Mouse (Mus musculus): ENCODE data around the gene Fcgr1. TPM values are rescaled to one million over a fixed set of nuclear protein-coding genes. Genes with fewer than 3 reads are reported as not detected.
A peak's percentile ranks its signal among the peaks of the same experiment; 100 is the strongest.
"Not testable (repeated sequence)": the region's sequence is repeated elsewhere in the genome, so short reads cannot be mapped to it uniquely, and the experiment has no call there.

Fcgr1 gene
- total and polyA plus RNA-seq, 2 experiments from 2014 or later = 2.4 to 2.6 TPM

DNA sequence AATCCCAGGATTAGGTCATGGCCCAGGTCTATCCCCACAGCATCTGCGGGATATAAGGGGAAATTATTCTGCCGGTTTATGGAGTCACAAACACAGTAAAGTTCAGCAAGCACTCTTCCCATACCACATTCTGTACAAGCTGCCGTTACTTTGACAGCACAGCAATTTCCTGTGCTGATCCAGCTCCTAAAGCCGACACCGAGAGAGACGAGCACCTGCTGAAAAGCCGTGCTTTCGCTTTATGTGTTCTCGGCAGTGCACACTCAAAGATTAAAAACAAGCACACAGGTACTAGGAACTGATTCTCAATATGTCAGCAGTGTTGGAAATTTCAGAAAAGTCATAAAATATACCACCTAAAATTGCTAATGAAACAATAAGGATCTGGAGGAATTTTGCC is 12.7 kb upstream of the Fcgr1 start:
- WGBS = 76% methylated on average over 9 of the region's 9 CpGs
- no peaks in the 10 kb centered on the region for H3K9me3 ChIP-seq (ENCODE audit: low read length)
- no peaks in the 10 kb centered on the region for H3K27me3 ChIP-seq (ENCODE audit: insufficient read depth, low read length)
- ATAC-seq (no peak), DNase-seq (ENCODE audit: low spot score) (no peak)
- H3K4me1 ChIP-seq (ENCODE audit: insufficient read depth, low read length) = no peaks in the 10 kb centered on the region
- H3K27ac ChIP-seq = no peak overlapping the region
- TF ChIP-seq CTCF (IDR thresholded peaks at IDR 0.05; ENCODE audit: low read depth) = no peak
- no peaks in the 10 kb centered on the region for H3K36me3 ChIP-seq (ENCODE audit: insufficient read depth, low read length)
- no peak overlapping the region for H3K9ac ChIP-seq (replicated peaks; ENCODE audit: low read length)
- H3K4me2 ChIP-seq (ENCODE audit: low read depth, low read length) = no peak overlapping the region
- no peak overlapping the region for H3K4me3 ChIP-seq (ENCODE audit: low read length)

GRCm38 (mm10) chr3:96302076-96302475 is 8.3 kb upstream of the Fcgr1 start:
- DNase-seq (ENCODE audit: low spot score) (no peak), ATAC-seq (no peak)
- 86% methylated on average over 5 of the region's 5 CpGs for WGBS
- no peaks in the 10 kb centered on the region for H3K4me1 ChIP-seq (ENCODE audit: insufficient read depth, low read length)
- no peak overlapping the region for H3K9ac ChIP-seq (replicated peaks; ENCODE audit: low read length)
- TF ChIP-seq CTCF (IDR thresholded peaks at IDR 0.05; ENCODE audit: low read depth) = no peak
- H3K36me3 ChIP-seq (ENCODE audit: insufficient read depth, low read length) = no peaks in the 10 kb centered on the region
- no peak overlapping the region for H3K27ac ChIP-seq
- H3K9me3 ChIP-seq (ENCODE audit: low read length) = no peaks in the 10 kb centered on the region
- no peak overlapping the region for H3K4me2 ChIP-seq (ENCODE audit: low read depth, low read length)
- no peaks in the 10 kb centered on the region for H3K27me3 ChIP-seq (ENCODE audit: insufficient read depth, low read length)
- H3K4me3 ChIP-seq (ENCODE audit: low read length) = no peak overlapping the region

DNA sequence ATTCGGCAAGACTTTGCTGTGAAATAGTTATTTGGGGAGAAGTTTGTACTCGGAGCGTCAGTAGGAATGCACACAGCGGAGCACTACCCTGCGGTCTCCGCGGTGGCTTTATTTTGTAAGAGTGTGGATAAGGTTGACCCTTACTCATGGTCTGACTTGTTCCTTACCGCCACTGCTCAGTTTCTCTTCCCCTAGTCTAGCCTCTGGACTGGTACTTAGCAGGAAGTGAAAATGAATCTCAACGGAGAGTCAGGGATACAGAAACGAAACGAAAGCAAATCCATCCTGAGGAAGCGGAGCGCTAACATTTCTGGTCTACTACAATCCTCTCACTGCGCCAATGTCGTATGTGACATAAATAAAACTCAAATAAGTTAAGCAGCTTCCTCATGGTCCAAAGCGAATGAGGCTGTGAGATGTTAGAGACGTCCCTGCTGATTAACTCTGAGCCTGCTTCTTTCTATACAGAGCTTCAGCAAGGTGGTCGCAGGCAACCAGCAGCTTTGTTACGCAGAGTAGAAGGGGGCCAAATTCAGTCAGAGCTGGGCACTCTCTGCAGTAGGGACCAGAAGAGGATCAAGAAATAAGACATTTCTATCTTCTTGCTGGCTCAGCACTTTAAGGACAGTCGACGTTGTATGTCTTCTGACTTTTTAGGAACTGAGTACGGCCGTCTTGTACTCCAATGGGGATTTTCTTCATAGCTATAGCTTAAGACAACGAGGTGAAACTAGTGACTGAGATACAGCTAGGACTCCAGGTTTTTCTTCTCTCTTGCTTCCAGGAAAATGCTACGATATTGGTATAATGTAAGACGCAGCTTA is 7.1 kb upstream of the Fcgr1 start:
- Histone ChIP-seq H3K27ac (no peak overlapping the region), H3K4me1 (ENCODE audit: insufficient read depth, low read length) (no peaks in the 10 kb centered on the region), H3K9ac (replicated peaks; ENCODE audit: low read length) (no peak overlapping the region), H3K27me3 (ENCODE audit: insufficient read depth, low read length) (no peaks in the 10 kb centered on the region), H3K4me2 (ENCODE audit: low read depth, low read length) (peak overlapping the region; percentile 13; the same call in 1 of the 2 replicates), H3K4me3 (ENCODE audit: low read length) (no peak overlapping the region), H3K9me3 (ENCODE audit: low read length) (no peaks in the 10 kb centered on the region), H3K36me3 (ENCODE audit: insufficient read depth, low read length) (no peaks in the 10 kb centered on the region)
- ATAC-seq = no peak
- WGBS = 73% methylated on average over 26 of the region's 26 CpGs
- no peak for DNase-seq (ENCODE audit: low spot score)
- no peak for TF ChIP-seq CTCF (IDR thresholded peaks at IDR 0.05; ENCODE audit: low read depth)

DNA sequence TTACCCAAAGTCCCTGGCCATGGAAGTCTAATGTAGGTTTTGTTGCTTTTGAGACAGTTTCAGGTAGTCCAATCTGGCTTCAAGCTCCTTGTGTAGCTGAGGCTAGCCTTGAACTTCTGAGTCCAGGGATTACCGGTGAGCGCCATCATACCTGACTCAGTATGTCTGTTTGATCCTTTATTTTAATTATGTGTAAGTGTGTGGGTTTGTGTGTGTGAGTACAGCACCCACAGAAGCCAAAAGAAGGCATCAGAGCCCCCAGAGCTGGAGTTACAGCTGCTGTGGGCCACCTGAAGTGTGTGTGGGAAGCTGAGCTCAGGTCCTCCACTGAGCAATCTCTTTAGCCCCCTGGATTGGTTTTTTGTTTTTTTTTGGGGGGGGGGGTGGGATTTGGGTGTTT is 5.8 kb upstream of the Fcgr1 start:
- Histone ChIP-seq H3K27ac (no peak overlapping the region), H3K4me3 (ENCODE audit: low read length) (no peak overlapping the region), H3K4me2 (ENCODE audit: low read depth, low read length) (no peak overlapping the region), H3K36me3 (ENCODE audit: insufficient read depth, low read length) (no peaks in the 10 kb centered on the region), H3K9me3 (ENCODE audit: low read length) (no peaks in the 10 kb centered on the region), H3K27me3 (ENCODE audit: insufficient read depth, low read length) (no peaks in the 10 kb centered on the region), H3K9ac (replicated peaks; ENCODE audit: low read length) (no peak overlapping the region), H3K4me1 (ENCODE audit: insufficient read depth, low read length) (no peaks in the 10 kb centered on the region)
- DNase-seq (ENCODE audit: low spot score) = no peak
- ATAC-seq = no peak
- WGBS = 96% methylated on average over 2 of the region's 2 CpGs
- no peak for TF ChIP-seq CTCF (IDR thresholded peaks at IDR 0.05; ENCODE audit: low read depth)

- TF ChIP-seq CTCF (IDR thresholded peaks at IDR 0.05; ENCODE audit: low read depth) = no peak
- ATAC-seq = no peak
- Histone ChIP-seq H3K4me3 (ENCODE audit: low read length) (no peak overlapping the region), H3K4me1 (ENCODE audit: insufficient read depth, low read length) (no peaks in the 10 kb centered on the region), H3K9ac (replicated peaks; ENCODE audit: low read length) (no peak overlapping the region), H3K4me2 (ENCODE audit: low read depth, low read length) (no peak overlapping the region), H3K27me3 (ENCODE audit: insufficient read depth, low read length) (no peaks in the 10 kb centered on the region), H3K36me3 (ENCODE audit: insufficient read depth, low read length) (no peaks in the 10 kb centered on the region), H3K9me3 (ENCODE audit: low read length) (no peaks in the 10 kb centered on the region), H3K27ac (no peak overlapping the region)
- 92% methylated on average over 4 of the region's 4 CpGs for WGBS
- DNase-seq (ENCODE audit: low spot score) = no peak
These were observed 4.6 kb upstream of the Fcgr1 start for GRCm38 (mm10) chr3:96298360-96298759.

GRCm38 (mm10) chr3:96293368-96293767 is 401 bp downstream of the Fcgr1 start:
- Histone ChIP-seq H3K27me3 (ENCODE audit: insufficient read depth, low read length) (no peaks in the 10 kb centered on the region), H3K4me2 (ENCODE audit: low read depth, low read length) (no peak overlapping the region), H3K36me3 (ENCODE audit: insufficient read depth, low read length) (no peaks in the 10 kb centered on the region), H3K9ac (replicated peaks; ENCODE audit: low read length) (no peak overlapping the region), H3K4me1 (ENCODE audit: insufficient read depth, low read length) (no peaks in the 10 kb centered on the region), H3K4me3 (ENCODE audit: low read length) (no peak overlapping the region), H3K27ac (no peak overlapping the region), H3K9me3 (ENCODE audit: low read length) (no peaks in the 10 kb centered on the region)
- ATAC-seq (no peak), DNase-seq (ENCODE audit: low spot score) (no peak)
- 59% methylated on average over 5 of the region's 5 CpGs for WGBS
- TF ChIP-seq CTCF (IDR thresholded peaks at IDR 0.05; ENCODE audit: low read depth) = no peak

- H3K36me3 ChIP-seq (ENCODE audit: insufficient read depth, low read length) = no peaks in the 10 kb centered on the region
- no peak for DNase-seq (ENCODE audit: low spot score)
- ATAC-seq = no peak
- no peak overlapping the region for H3K9ac ChIP-seq (replicated peaks; ENCODE audit: low read length)
- no peaks in the 10 kb centered on the region for H3K9me3 ChIP-seq (ENCODE audit: low read length)
- no peak overlapping the region for H3K4me2 ChIP-seq (ENCODE audit: low read depth, low read length)
- no peak overlapping the region for H3K4me3 ChIP-seq (ENCODE audit: low read length)
- H3K27me3 ChIP-seq (ENCODE audit: insufficient read depth, low read length) = no peaks in the 10 kb centered on the region
- 65% methylated on average over 6 of the region's 6 CpGs for WGBS
- H3K4me1 ChIP-seq (ENCODE audit: insufficient read depth, low read length) = no peaks in the 10 kb centered on the region
- H3K27ac ChIP-seq = no peak overlapping the region
- TF ChIP-seq CTCF (IDR thresholded peaks at IDR 0.05; ENCODE audit: low read depth) = no peak
These were observed 1.1 kb downstream of the Fcgr1 start for GRCm38 (mm10) chr3:96292641-96293040.

DNA sequence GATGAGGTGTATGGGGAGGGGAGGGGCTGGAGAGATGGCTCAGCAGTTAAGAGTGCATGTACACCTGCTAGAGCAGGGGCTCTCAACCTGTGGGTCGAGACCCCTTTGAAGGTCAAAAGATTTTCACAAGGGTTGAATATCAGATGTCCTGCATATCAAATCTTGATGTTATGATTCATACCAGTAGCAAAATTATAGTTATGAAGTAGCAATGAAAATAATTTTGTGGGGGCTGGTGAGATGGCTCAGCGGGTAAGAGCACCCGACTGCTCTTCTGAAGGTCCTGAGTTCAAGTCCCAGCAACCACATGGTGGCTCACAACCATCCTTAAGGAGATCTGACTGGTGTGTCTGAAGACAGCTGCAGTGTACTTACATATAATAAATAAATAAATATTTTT is 3.0 kb downstream of the Fcgr1 start:
- H3K4me3 ChIP-seq (ENCODE audit: low read length); H3K9me3 ChIP-seq (ENCODE audit: low read length); ATAC-seq; DNase-seq (ENCODE audit: low spot score); H3K27me3 ChIP-seq (ENCODE audit: insufficient read depth, low read length); H3K36me3 ChIP-seq (ENCODE audit: insufficient read depth, low read length); H3K4me2 ChIP-seq (ENCODE audit: low read depth, low read length); H3K9ac ChIP-seq (replicated peaks; ENCODE audit: low read length); H3K27ac ChIP-seq; H3K4me1 ChIP-seq (ENCODE audit: insufficient read depth, low read length): not testable (repeated sequence)
- 94% methylated on average over 3 of the region's 3 CpGs for WGBS
